Mouse (Mus musculus) CH12.LX (cell line): ENCODE measurements around the gene Tacr2. TPM values are rescaled to one million over a fixed set of nuclear protein-coding genes. Genes with fewer than 3 reads are reported as not detected.

Source experiments
- DNase-seq: peaks from one replicate; pipeline ENCODE4 v3.0.0-alpha.2; 2013; ENCODE audit errors: extremely low read depth
- H3K27ac ChIP-seq: 2 replicates; pipeline ENCODE4 v1.5.1; 2012; ENCODE audit warnings: low read depth, mild to moderate bottlenecking, control low read depth, moderate library complexity; ENCODE audit not compliant: insufficient read depth
- H3K27me3 ChIP-seq: replicated peaks from 2 replicates; pipeline ENCODE3; 2012; ENCODE audit warnings: inconsistent platforms
- H3K36me3 ChIP-seq, 2 experiments: replicated peaks in 1 of 2; 2 replicates each; pipeline versions ENCODE3 to v1.6.1; 2012; ENCODE audit warnings: inconsistent platforms in 1 of 2, low read length in 1 of 2, mild to moderate bottlenecking in 1 of 2, mixed read lengths in 1 of 2, moderate library complexity in 1 of 2; ENCODE audit not compliant: control insufficient read depth in 1 of 2, insufficient read depth in 1 of 2
- H3K4me1 ChIP-seq, 2 experiments: 2 replicates each; pipeline ENCODE4 v1.6.1; 2012; ENCODE audit warnings: inconsistent platforms in 1 of 2, moderate library complexity in 1 of 2; ENCODE audit not compliant: insufficient read depth in 2 of 2, control insufficient read depth in 1 of 2
- H3K4me2 ChIP-seq: 2 replicates; pipeline ENCODE4 v1.6.1; 2012; ENCODE audit warnings: low read depth, mild to moderate bottlenecking, control low read depth; ENCODE audit not compliant: poor library complexity, insufficient read depth, severe bottlenecking
- H3K4me3 ChIP-seq, 3 experiments: fragments of 150-350 bp in 1 of 3; sonication (generic) in 1 of 3; replicated peaks in 1 of 3; 2 replicates each; pipeline versions ENCODE3 to v1.5.1; 2011 to 2012; ENCODE audit warnings: low read depth in 2 of 3, low read length in 2 of 3, mild to moderate bottlenecking in 2 of 3, moderate library complexity in 2 of 3, control low read depth in 1 of 3, improper control_type of control experiment in 1 of 3, inconsistent platforms in 1 of 3, mixed read lengths in 1 of 3; ENCODE audit not compliant: poor library complexity in 1 of 3
- H3K79me2 ChIP-seq: replicated peaks from 2 replicates; pipeline ENCODE4 v1.6.1; 2012; ENCODE audit warnings: mild to moderate bottlenecking, moderate library complexity; ENCODE audit not compliant: control insufficient read depth, poor library complexity, insufficient read depth, severe bottlenecking; ENCODE audit errors: extremely low read depth
- H3K9ac ChIP-seq: 2 replicates; pipeline ENCODE4 v1.6.1; 2012; ENCODE audit warnings: low read depth, mild to moderate bottlenecking, control low read depth, moderate library complexity; ENCODE audit not compliant: insufficient read depth
- H3K9me3 ChIP-seq: replicated peaks from 2 replicates; pipeline ENCODE3; 2012; ENCODE audit warnings: low read length, inconsistent platforms, mixed read lengths
- CHD2 ChIP-seq: IDR thresholded peaks from 2 replicates; pipeline ENCODE4 v1.6.1; 2011; ENCODE audit warnings: low read length, improper control_type of control experiment
- ETS1 ChIP-seq: conservative IDR thresholded peaks from 2 replicates; pipeline ENCODE4 v1.6.1; 2012; ENCODE audit warnings: low read depth, mild to moderate bottlenecking, inconsistent platforms, low read length, improper control_type of control experiment, moderate library complexity
- GABPA ChIP-seq: IDR thresholded peaks from 2 replicates; pipeline ENCODE4 v1.6.1; 2012; ENCODE audit warnings: low read depth, low read length, improper control_type of control experiment, inconsistent platforms; ENCODE audit not compliant: insufficient replicate concordance
- IRF4 ChIP-seq: IDR thresholded peaks from 2 replicates; pipeline ENCODE4 v1.6.1; 2014; ENCODE audit warnings: low read depth, mild to moderate bottlenecking, inconsistent platforms, low read length, improper control_type of control experiment
- JUND ChIP-seq: conservative IDR thresholded peaks from 2 replicates; pipeline ENCODE4 v1.6.1; 2011; ENCODE audit warnings: low read depth, low read length, improper control_type of control experiment
- MAFK ChIP-seq: IDR thresholded peaks from 2 replicates; pipeline ENCODE4 v1.6.1; 2011; ENCODE audit warnings: low read length, improper control_type of control experiment; ENCODE audit not compliant: insufficient replicate concordance
- MAX ChIP-seq: IDR thresholded peaks from 2 replicates; pipeline ENCODE4 v1.6.1; 2011; ENCODE audit warnings: low read length, improper control_type of control experiment
- NRF1 ChIP-seq: IDR thresholded peaks from 2 replicates; pipeline ENCODE4 v1.6.1; 2014; ENCODE audit warnings: low read depth, mild to moderate bottlenecking, inconsistent platforms, low read length, improper control_type of control experiment, moderate library complexity
- POLR2AphosphoS2 ChIP-seq: IDR thresholded peaks from 2 replicates; pipeline ENCODE4 v1.6.1; 2011; ENCODE audit warnings: low read depth, low read length, improper control_type of control experiment
- SIN3A ChIP-seq: IDR thresholded peaks from 2 replicates; pipeline ENCODE4 v1.6.1; 2012; ENCODE audit warnings: low read length, improper control_type of control experiment, inconsistent platforms
- TCF12 ChIP-seq: IDR thresholded peaks from 2 replicates; pipeline ENCODE4 v1.6.1; 2014; ENCODE audit warnings: low read depth, mild to moderate bottlenecking, inconsistent platforms, low read length, improper control_type of control experiment
- ZKSCAN1 ChIP-seq: IDR thresholded peaks from 2 replicates; pipeline ENCODE4 v1.6.1; 2012; ENCODE audit warnings: low read depth, inconsistent platforms, low read length, improper control_type of control experiment, borderline replicate concordance
- ZMIZ1 ChIP-seq: IDR thresholded peaks from 2 replicates; pipeline ENCODE4 v1.6.1; 2012; ENCODE audit warnings: low read depth, mild to moderate bottlenecking, inconsistent platforms, low read length, improper control_type of control experiment
- ZNF384 ChIP-seq: IDR thresholded peaks from 2 replicates; pipeline ENCODE4 v1.6.1; 2012; ENCODE audit warnings: low read depth, low read length, improper control_type of control experiment, inconsistent platforms
- dilution Hi-C: fragments of 300-500 bp; cut with MboI; formaldehyde crosslinking; loops from 2 replicates; pipeline ENCODE4 v1.14.3; 2020; ENCODE audit warnings: low sequenced_read_pairs; ENCODE audit not compliant: extremely low pct_unique_long_range_greater_than_20kb, extremely low pct_ligation_motif_present
- in situ Hi-C: fragments of 300-500 bp; cut with MboI; formaldehyde crosslinking; loops from 3 replicates; pipeline ENCODE4 v1.14.3; 2019; ENCODE audit warnings: low sequenced_read_pairs, low pct_ligation_motif_present, low pct_unique_long_range_greater_than_20kb, mixed read lengths
- polyA plus RNA-seq: library from polyadenylated mRNA; unstranded; fragments of >175 nt; gene quantifications from 2 replicates; pipeline ENCODE4 v1.2.1, GENCODE M21; 2012; ENCODE audit warnings: low read depth; ENCODE audit not compliant: insufficient read length
- total RNA-seq, 2 experiments: library from RNA; depleted of rRNA; stranded (reverse); fragments of 300-350 nt in 1 of 2; fragments of >200 nt in 1 of 2; gene quantifications; 2 replicates each; pipeline ENCODE4 v1.2.3; 2012 to 2014

The Tacr2 gene
- total and polyA plus RNA-seq, 3 experiments, result 0.04 to 0.24 (median 0.13) TPM

- Histone ChIP-seq H3K9ac (no peak overlapping the region), H3K9me3 (peaks cover 4% of the 10 kb centered on the region), H3K4me2 (no peak overlapping the region), H3K4me3 (no peak overlapping the region), H3K27ac (no peak overlapping the region), H3K79me2 (no peaks in the 10 kb centered on the region), H3K36me3 (peaks cover 0 to 52% of the 10 kb centered on the region in 2 experiments), H3K27me3 (no peaks in the 10 kb centered on the region), H3K4me1 (peaks cover 7 to 21% of the 10 kb centered on the region in 2 experiments)
- no peak for DNase-seq
- dilution Hi-C loops, result no loop called here
- TF ChIP-seq IRF4, result no peak
- TF ChIP-seq TCF12, result no peak
- TF ChIP-seq GABPA, result no peak
- no peak for TF ChIP-seq SIN3A
- TF ChIP-seq ETS1, result no peak
- no peak for TF ChIP-seq POLR2AphosphoS2
- TF ChIP-seq CHD2, result no peak
- no peak for TF ChIP-seq ZKSCAN1
- TF ChIP-seq JUND, result no peak
- TF ChIP-seq NRF1, result no peak
- TF ChIP-seq MAX, result no peak
- no peak for TF ChIP-seq ZNF384
- in situ Hi-C loops, result no loop called here
These were observed 56.8 kb downstream of the Tacr2 start for GRCm38 (mm10) chr10:62308896-62309491.

- dilution Hi-C loops, result no loop called here
- Histone ChIP-seq H3K4me3 (no peak overlapping the region), H3K9ac (no peak overlapping the region), H3K4me2 (no peak overlapping the region), H3K4me1 (peaks cover 7 to 21% of the 10 kb centered on the region in 2 experiments), H3K27me3 (no peaks in the 10 kb centered on the region), H3K27ac (no peak overlapping the region), H3K79me2 (no peaks in the 10 kb centered on the region), H3K36me3 (peaks cover 0 to 52% of the 10 kb centered on the region in 2 experiments), H3K9me3 (peaks cover 4% of the 10 kb centered on the region)
- TF ChIP-seq ETS1, result no peak
- no peak for DNase-seq
- in situ Hi-C loops, result no loop called here
These were observed 57.4 kb downstream of the Tacr2 start for GRCm38 (mm10) chr10:62309593-62309992.

- dilution Hi-C loops (no loop called here), in situ Hi-C loops (no loop called here)
- Histone ChIP-seq H3K9me3 (peaks cover 4% of the 10 kb centered on the region), H3K27ac (no peak overlapping the region), H3K4me1 (peaks cover 7 to 21% of the 10 kb centered on the region in 2 experiments), H3K4me2 (no peak overlapping the region), H3K27me3 (no peaks in the 10 kb centered on the region), H3K79me2 (no peaks in the 10 kb centered on the region), H3K4me3 (no peak overlapping the region), H3K36me3 (peaks cover 2 to 51% of the 10 kb centered on the region in 2 experiments), H3K9ac (no peak overlapping the region)
- no peak for DNase-seq
- TF ChIP-seq MAFK (no peak), IRF4 (no peak), ZMIZ1 (no peak)
These were observed 58.2 kb downstream of the Tacr2 start for GRCm38 (mm10) chr10:62310259-62311039.
